9 mouse cellular contexts compared by ENCODE assay signal in the genomic region with DNA sequence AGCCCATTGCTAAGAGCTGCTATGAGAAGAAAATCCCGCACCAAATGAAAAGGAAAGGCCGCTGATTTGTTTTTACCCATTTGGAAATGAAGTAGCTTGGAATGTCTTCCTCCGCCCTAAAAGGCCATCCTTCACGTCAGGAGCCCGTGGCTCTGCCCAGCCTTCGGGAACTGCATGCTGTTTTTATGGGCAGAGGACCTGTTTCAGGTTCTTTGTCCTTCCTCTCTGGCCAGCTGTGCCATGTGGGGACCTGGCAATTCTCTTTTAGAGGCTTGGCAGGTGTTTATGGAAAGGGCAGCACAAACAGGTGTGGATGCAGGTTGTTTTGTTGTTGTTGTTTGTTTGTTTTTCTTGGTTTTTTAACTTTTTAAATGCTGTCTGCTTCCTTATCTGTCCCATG.
DNase-seq lines count a peak whose midpoint lies in the region; ATAC-seq lines count a peak whose summit lies in the region.
"Had no signal": no experiment of that assay in that cellular context is flagged by ENCODE, and none has a peak within 500 bp of the region (broad histone marks: within the 10 kb centered on the region; RNA-seq: fewer than 3 reads in every experiment).

No protein-coding gene starts in this region.

- ATAC-seq in liver, embryonic 11.5 days (replicated peaks; ENCODE audit: low FRiP score): no peak
- ATAC-seq in forebrain, embryonic 14.5 days: peak; percentile 30
- ATAC-seq in neural tube, embryonic 12.5 days (ENCODE audit: low FRiP score, low read depth): peak; percentile 52

- H3K27me3 ChIP-seq in liver, embryonic 11.5 days (replicated peaks; ENCODE audit: control insufficient read depth, insufficient read depth, low read length): peaks cover 13% of the 10 kb centered on the region
- no peaks in the 10 kb centered on the region for H3K27me3 ChIP-seq in forebrain, embryonic 14.5 days (replicated peaks; ENCODE audit: control insufficient read depth, insufficient read depth, low read length)
- peaks cover 24% of the 10 kb centered on the region for H3K27me3 ChIP-seq in limb, embryonic 10.5 days (ENCODE audit: low read depth, poor library complexity, severe bottlenecking)
- H3K27me3 ChIP-seq in neural tube, embryonic 12.5 days (replicated peaks): no peaks in the 10 kb centered on the region

- H3K4me3 ChIP-seq in liver, embryonic 11.5 days (ENCODE audit: low read depth, low read length): no peak overlapping the region; the same call in 1 of the 2 replicates
- H3K4me3 ChIP-seq in forebrain, embryonic 14.5 days (ENCODE audit: low read depth, low read length): peak overlapping the region; percentile 18
- peak overlapping the region; percentile 38 for H3K4me3 ChIP-seq in limb, embryonic 10.5 days
- H3K4me3 ChIP-seq in neural tube, embryonic 12.5 days: no peak overlapping the region

- no peak for DNase-seq in liver, embryonic 11.5 days (ENCODE audit: low spot score)
- DNase-seq in liver: no peak
- no peak for DNase-seq in forebrain, embryonic 14.5 days (ENCODE audit: low spot score)
- DNase-seq in limb, embryonic 10.5 days (ENCODE audit: low spot score): peak; percentile 40
- DNase-seq in right cerebral cortex, adult 18-20 months: no peak
- no peak for DNase-seq in adipocyte (ENCODE audit: low spot score)
- DNase-seq in thymus, adult 18-20 months: no peak
- DNase-seq: layer of hippocampus, adult 9-11 months had no signal

- H3K27ac ChIP-seq in liver, embryonic 11.5 days (ENCODE audit: low read depth, low read length): no peak overlapping the region
- H3K27ac ChIP-seq in forebrain, embryonic 14.5 days (ENCODE audit: low read depth, low read length): peak overlapping the region; percentile 68
- no peak overlapping the region; the same call in 1 of the 2 replicates for H3K27ac ChIP-seq in limb, embryonic 10.5 days
- no peak overlapping the region for H3K27ac ChIP-seq in neural tube, embryonic 12.5 days

- WGBS in liver, embryonic 11.5 days: 20% methylated on average over 6 of the region's 6 CpGs
- WGBS in forebrain, embryonic 14.5 days: 3% methylated on average over 6 of the region's 6 CpGs
- WGBS in limb, embryonic 10.5 days: 12% methylated on average over 6 of the region's 6 CpGs
- 3% methylated on average over 6 of the region's 6 CpGs for WGBS in neural tube, embryonic 12.5 days

- no peaks in the 10 kb centered on the region for H3K9me3 ChIP-seq in liver, embryonic 11.5 days (ENCODE audit: control insufficient read depth, low read length)
- H3K9me3 ChIP-seq in forebrain, embryonic 14.5 days (replicated peaks; ENCODE audit: control insufficient read depth, low read length): no peaks in the 10 kb centered on the region
- H3K9me3 ChIP-seq in limb, embryonic 10.5 days (replicated peaks): no peaks in the 10 kb centered on the region
- no peaks in the 10 kb centered on the region for H3K9me3 ChIP-seq in neural tube, embryonic 12.5 days

- H3K36me3 ChIP-seq in liver, embryonic 11.5 days (ENCODE audit: control insufficient read depth, insufficient read depth, low read length): no peaks in the 10 kb centered on the region
- H3K36me3 ChIP-seq in forebrain, embryonic 14.5 days (ENCODE audit: control insufficient read depth, insufficient read depth, low read length): no peaks in the 10 kb centered on the region
- no peaks in the 10 kb centered on the region for H3K36me3 ChIP-seq in limb, embryonic 10.5 days
- H3K36me3 ChIP-seq in neural tube, embryonic 12.5 days: no peaks in the 10 kb centered on the region

- H3K4me2 ChIP-seq in liver, embryonic 11.5 days: peak overlapping the region; percentile 52
- peak overlapping the region; percentile 52 for H3K4me2 ChIP-seq in forebrain, embryonic 14.5 days (ENCODE audit: low read length)
- H3K4me2 ChIP-seq in neural tube, embryonic 12.5 days (replicated peaks): peak overlapping the region; percentile 53

- peaks cover 5% of the 10 kb centered on the region; the same call in 1 of the 2 replicates for H3K4me1 ChIP-seq in liver, embryonic 11.5 days (replicated peaks; ENCODE audit: control insufficient read depth, insufficient read depth, low read length)
- peaks cover 15% of the 10 kb centered on the region for H3K4me1 ChIP-seq in forebrain, embryonic 14.5 days (ENCODE audit: control insufficient read depth, insufficient read depth, low read length)
- H3K4me1 ChIP-seq in limb, embryonic 10.5 days: peaks cover 53% of the 10 kb centered on the region
- peaks cover 14% of the 10 kb centered on the region for H3K4me1 ChIP-seq in neural tube, embryonic 12.5 days

- H3K9ac ChIP-seq in liver, embryonic 11.5 days (ENCODE audit: low read depth, low read length): no peak overlapping the region
- peak overlapping the region; percentile 22; the same call in 1 of the 2 replicates for H3K9ac ChIP-seq in forebrain, embryonic 14.5 days (ENCODE audit: low read length)
- H3K9ac ChIP-seq in neural tube, embryonic 12.5 days: no peak overlapping the region

Comparison
In these comparisons a context has a peak if more than half of its experiments do, and no peak if none do; other contexts are left out.
1. H3K4me3 ChIP-seq: peak in forebrain, embryonic 14.5 days (single experiment) and limb, embryonic 10.5 days (single experiment); none in liver, embryonic 11.5 days (single experiment) and neural tube, embryonic 12.5 days (single experiment).
2. Peak in every context shown above with its lines, with median percentiles within 50 percentile points of each other: H3K4me2 ChIP-seq.